Mouse (Mus musculus): ENCODE results near the gene Pmf1. TPM values are rescaled to one million over a fixed set of nuclear protein-coding genes. Genes with fewer than 3 reads are reported as not detected.

Gene Pmf1
- polyA plus RNA-seq (2014; fragmentation: Nextera tagmentation; extraction: Ambion mirVana): 24.9 and 28.3 TPM in 2 replicates

DNA sequence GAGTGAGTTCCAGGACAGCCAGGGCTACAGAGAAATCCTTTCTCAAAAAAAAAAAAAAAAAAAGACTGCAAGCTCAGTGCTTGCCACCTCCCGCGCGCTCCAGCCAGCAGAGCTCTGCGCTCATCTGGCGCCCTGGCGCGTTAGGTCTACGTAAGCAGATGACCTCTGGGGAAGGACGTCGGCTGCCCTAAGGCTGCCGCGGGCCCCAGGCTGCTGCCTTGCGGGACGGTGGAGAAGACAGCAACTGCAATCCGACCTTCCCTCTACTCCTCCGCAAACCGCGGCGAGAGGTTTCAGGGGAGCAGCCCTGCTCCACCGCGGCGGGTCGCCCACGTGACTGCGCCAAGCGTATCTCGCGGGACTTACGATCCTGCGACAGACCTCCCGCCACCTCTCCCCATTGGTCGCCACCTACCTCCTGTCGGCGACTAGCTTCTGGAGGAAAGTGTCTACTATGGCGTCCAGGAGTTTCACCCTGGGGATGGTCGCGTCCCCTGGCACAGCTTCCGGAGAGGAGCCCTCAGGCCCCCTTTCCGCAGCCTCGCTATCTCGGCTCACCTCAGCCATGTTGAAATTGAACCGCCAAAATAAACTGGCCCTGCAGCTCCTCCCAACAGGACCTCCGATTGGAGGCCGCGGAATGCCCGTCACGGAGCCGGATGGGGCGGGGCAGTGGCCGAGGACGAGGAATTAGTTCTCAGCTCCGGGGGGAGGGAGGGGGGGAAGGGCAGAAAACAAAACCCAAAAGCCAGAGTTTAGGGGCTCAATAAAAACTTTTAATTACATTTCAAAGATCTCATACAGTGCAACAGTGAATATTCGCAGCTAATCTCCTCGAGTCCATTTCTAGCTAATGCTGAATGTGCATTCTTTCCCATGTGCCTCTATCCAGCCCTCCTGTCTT, at the start of gene Pmf1:
TSS of gene Pmf1 (minus strand) at position 591 of the 904 bp plus-strand sequence.
- WGBS: under 1% methylated on average over 54 of the region's 54 CpGs
- Histone ChIP-seq H3K36me3 (ENCODE audit: control insufficient read depth, insufficient read depth, low read length) (peaks cover 27% of the 10 kb centered on the region), H3K27me3 (ENCODE audit: control insufficient read depth, insufficient read depth, low read length) (no peaks in the 10 kb centered on the region), H3K4me3 (replicated peaks; ENCODE audit: low read depth, low read length) (peak within 1 kb of the TSS; percentile 57), H3K4me1 (ENCODE audit: control insufficient read depth, insufficient read depth, low read length) (peaks cover 14% of the 10 kb centered on the region; the same call in 1 of the 2 replicates), H3K4me2 (ENCODE audit: low read length) (peak within 1 kb of the TSS; percentile 72), H3K9me3 (ENCODE audit: control insufficient read depth, low read length) (no peaks in the 10 kb centered on the region), H3K27ac (replicated peaks; ENCODE audit: low read depth, low read length) (peak within 1 kb of the TSS; percentile 82), H3K9ac (replicated peaks; ENCODE audit: low read length) (peak within 1 kb of the TSS; percentile 68)
- DNase-seq (peak; percentile 92), ATAC-seq (ENCODE audit: low FRiP score, low TSS enrichment) (peak; percentile 91)

DNA sequence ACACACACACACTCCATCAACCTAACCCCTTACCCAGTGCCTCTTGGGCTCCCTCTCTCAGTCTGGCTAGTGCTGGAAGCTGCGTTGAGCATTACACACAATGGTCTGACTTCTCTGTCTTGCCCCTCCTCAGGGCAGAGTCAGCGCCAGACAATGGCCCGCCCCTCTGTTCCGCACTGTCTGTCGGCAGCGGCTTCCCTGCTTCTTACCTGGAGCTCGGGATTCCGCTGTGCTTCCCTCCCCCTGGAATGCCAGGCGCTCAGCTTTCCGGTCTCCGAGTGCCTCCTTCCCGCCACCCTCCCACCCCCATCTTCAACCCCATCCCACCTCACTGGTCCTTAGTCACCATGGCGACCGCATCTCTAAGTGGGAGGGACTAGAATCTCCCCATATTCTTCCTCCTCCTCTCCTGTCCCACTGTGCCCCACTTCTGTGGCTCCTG, 48.7 kb upstream of the Pmf1 start:
- DNase-seq (peak; percentile 82), ATAC-seq (ENCODE audit: low FRiP score, low TSS enrichment) (peak; percentile 80)
- WGBS: under 1% methylated on average over 14 of the region's 14 CpGs
- peak overlapping the region; percentile 67 for H3K9ac ChIP-seq (replicated peaks; ENCODE audit: low read length)
- peak overlapping the region; percentile 89 for H3K4me2 ChIP-seq (ENCODE audit: low read length)
- no peaks in the 10 kb centered on the region for H3K27me3 ChIP-seq (ENCODE audit: control insufficient read depth, insufficient read depth, low read length)
- H3K4me3 ChIP-seq (replicated peaks; ENCODE audit: low read depth, low read length): peak overlapping the region; percentile 41
- 0 out of 2 replicates have a peak, but pooled peaks cover 4% of the 10 kb centered on the region for H3K36me3 ChIP-seq (ENCODE audit: control insufficient read depth, insufficient read depth, low read length)
- H3K9me3 ChIP-seq (ENCODE audit: control insufficient read depth, low read length): no peaks in the 10 kb centered on the region
- H3K27ac ChIP-seq (replicated peaks; ENCODE audit: low read depth, low read length): peak overlapping the region; percentile 85
- H3K4me1 ChIP-seq (ENCODE audit: control insufficient read depth, insufficient read depth, low read length): peaks cover 25% of the 10 kb centered on the region

DNA sequence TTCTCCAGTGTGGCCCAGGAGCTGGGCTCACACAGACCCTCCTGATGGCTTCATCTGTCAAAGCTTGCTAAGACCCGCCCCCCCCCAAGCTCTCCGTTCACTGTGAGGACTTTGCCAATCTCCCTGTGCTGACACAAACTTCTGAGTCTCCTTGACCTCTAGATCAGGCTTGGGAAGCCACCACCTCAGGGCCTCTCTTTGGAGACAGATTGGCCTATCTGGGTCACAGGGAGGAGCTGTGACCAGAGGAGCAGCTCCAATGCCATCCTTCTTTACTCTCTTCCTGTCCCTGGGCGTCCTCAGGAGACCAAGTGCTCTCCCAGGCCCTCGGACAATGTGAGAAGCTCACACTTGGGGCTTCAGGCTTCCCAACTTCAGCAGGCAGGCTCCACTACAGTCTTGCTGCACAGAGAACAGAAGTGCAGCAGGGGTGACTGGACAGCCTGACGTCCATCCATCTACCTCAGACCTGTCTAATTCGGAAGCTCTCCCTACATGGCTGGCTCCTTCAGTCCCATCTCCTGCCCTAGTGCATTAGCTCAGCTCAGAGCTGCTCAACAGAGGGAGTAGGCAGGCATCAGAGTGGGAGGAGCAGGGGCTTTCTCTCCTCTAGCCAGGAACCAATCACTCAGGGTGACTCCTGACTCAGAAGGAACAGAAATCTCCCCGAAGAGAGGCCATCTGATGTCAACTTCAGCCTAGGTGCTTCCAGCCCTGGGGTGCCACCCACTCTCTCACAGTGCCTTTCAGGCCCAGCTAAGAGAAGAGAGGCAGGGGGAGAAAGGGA, 46.8 kb upstream of the Pmf1 start:
- no peak for ATAC-seq (ENCODE audit: low FRiP score, low TSS enrichment)
- Histone ChIP-seq H3K36me3 (ENCODE audit: control insufficient read depth, insufficient read depth, low read length) (peaks cover 18% of the 10 kb centered on the region), H3K4me3 (replicated peaks; ENCODE audit: low read depth, low read length) (peak overlapping the region; percentile 41), H3K27me3 (ENCODE audit: control insufficient read depth, insufficient read depth, low read length) (no peaks in the 10 kb centered on the region), H3K27ac (replicated peaks; ENCODE audit: low read depth, low read length) (0 out of 2 replicates have a peak overlapping the region, but pooled peaks have one; percentile 85), H3K4me1 (ENCODE audit: control insufficient read depth, insufficient read depth, low read length) (peaks cover 25% of the 10 kb centered on the region), H3K9ac (replicated peaks; ENCODE audit: low read length) (peak overlapping the region; percentile 67), H3K4me2 (ENCODE audit: low read length) (peak overlapping the region; percentile 89), H3K9me3 (ENCODE audit: control insufficient read depth, low read length) (no peaks in the 10 kb centered on the region)
- peak; percentile 33 for DNase-seq
- 70% methylated on average over 7 of the region's 7 CpGs for WGBS

DNA sequence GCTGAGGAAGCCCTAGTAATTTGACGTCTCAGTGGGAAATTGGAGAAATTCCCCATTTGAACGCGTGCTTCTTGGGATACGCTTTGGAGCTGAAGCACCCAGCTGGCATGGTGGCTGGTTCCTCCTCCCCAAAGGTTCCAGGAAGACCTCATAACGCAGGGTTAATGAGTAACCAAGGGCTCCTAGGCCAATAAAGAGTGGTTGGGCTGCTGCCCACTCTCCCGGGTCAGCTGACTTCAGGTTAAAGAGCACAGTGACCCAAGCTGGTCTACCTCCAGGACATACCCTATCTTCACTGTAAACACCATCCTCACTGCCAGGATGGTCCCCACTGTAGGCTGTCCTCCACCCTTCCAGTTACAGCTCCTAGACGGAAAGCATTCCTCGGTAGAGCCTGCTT, 46.2 kb upstream of the Pmf1 start:
- no peak for ATAC-seq (ENCODE audit: low FRiP score, low TSS enrichment)
- Histone ChIP-seq H3K36me3 (ENCODE audit: control insufficient read depth, insufficient read depth, low read length) (peaks cover 25% of the 10 kb centered on the region), H3K9ac (replicated peaks; ENCODE audit: low read length) (no peak overlapping the region), H3K4me2 (ENCODE audit: low read length) (peak overlapping the region; percentile 89; the same call in 1 of the 2 replicates), H3K4me3 (replicated peaks; ENCODE audit: low read depth, low read length) (no peak overlapping the region), H3K27ac (replicated peaks; ENCODE audit: low read depth, low read length) (no peak overlapping the region), H3K4me1 (ENCODE audit: control insufficient read depth, insufficient read depth, low read length) (peaks cover 25% of the 10 kb centered on the region), H3K27me3 (ENCODE audit: control insufficient read depth, insufficient read depth, low read length) (no peaks in the 10 kb centered on the region), H3K9me3 (ENCODE audit: control insufficient read depth, low read length) (no peaks in the 10 kb centered on the region)
- WGBS: 95% methylated on average over 8 of the region's 8 CpGs
- no peak for DNase-seq

DNA sequence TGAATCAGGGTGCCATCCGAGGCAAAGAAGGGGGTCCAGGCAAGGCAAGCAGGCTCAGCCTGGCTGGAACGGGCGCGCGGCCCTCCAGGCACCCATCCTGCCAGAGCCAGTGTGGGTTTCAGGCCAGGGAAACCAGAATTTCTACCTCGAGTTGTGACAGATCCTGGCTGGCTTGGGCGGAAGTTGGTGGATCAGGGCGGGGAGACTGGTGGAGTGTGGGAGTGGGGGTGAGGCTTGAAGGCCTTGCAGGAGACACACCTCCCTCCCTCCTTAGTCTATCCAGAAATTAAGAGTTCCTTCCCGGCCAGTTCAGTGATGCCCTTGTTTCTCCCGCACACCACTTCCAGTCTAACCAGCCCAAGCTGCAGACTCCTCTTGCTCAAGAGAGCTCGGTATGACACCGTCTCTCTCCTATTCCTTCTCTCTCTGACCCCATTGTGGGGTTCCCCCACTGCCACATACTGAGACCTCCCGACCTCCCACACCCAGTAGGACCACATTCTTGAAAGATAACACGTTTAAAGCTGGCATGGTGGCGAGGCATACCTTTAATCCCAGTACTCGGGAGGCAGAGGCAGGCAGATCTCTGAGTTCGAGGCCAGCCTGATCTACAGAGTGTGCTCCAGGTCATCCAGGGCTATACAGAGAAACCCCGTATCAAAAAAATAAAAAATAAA, 45.6 kb upstream of the Pmf1 start:
- no peaks in the 10 kb centered on the region for H3K9me3 ChIP-seq (ENCODE audit: control insufficient read depth, low read length)
- H3K4me2 ChIP-seq (ENCODE audit: low read length): no peak overlapping the region
- H3K27me3 ChIP-seq (ENCODE audit: control insufficient read depth, insufficient read depth, low read length): no peaks in the 10 kb centered on the region
- no peak overlapping the region for H3K27ac ChIP-seq (replicated peaks; ENCODE audit: low read depth, low read length)
- H3K4me3 ChIP-seq (replicated peaks; ENCODE audit: low read depth, low read length): no peak overlapping the region
- H3K9ac ChIP-seq (replicated peaks; ENCODE audit: low read length): no peak overlapping the region; the same call in 1 of the 2 replicates
- ATAC-seq (ENCODE audit: low FRiP score, low TSS enrichment): no peak
- WGBS: 82% methylated on average over 18 of the region's 18 CpGs
- peaks cover 26% of the 10 kb centered on the region for H3K36me3 ChIP-seq (ENCODE audit: control insufficient read depth, insufficient read depth, low read length)
- peaks cover 25% of the 10 kb centered on the region for H3K4me1 ChIP-seq (ENCODE audit: control insufficient read depth, insufficient read depth, low read length)
- DNase-seq: no peak

DNA sequence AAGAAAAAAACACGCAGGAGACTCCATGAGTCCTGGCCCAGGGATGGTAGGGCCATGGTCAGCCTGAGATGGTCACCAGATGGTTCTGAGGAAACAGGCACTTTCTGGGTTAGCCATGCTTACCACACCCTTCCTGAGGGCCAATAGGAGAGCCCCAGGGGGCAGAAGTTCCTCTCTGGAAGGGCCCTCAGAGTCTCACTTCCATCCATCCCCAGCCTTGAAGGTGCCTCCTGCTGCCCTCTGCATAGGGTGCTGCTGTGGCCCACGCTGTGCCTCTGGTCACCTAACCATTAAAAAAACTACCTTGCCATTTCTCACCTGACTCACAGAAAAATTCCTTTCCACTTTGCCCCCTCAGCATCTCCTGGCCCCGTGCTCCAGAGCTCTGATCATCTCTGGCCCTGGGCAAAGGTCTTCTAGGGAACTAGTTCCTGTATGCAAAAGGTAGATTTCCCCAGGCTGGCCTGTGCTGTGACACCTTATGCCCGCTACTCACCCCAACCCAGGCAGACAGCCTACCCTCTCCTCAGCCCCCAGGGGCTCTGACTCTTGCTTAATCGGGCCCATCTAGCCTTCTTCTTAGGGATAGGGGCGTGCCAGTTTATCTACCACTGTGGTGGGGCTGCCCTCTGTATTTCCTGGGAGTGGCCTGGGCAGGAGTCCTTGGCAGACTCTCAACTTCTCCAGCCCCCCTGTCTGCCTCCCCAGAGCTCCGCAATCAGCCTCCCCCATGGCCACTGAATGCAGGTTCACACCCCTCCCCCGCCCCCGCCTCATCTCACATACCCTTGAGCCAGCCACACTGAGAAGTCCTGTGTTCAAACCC, 44.8 kb upstream of the Pmf1 start:
- Histone ChIP-seq H3K36me3 (ENCODE audit: control insufficient read depth, insufficient read depth, low read length) (peaks cover 32% of the 10 kb centered on the region), H3K9ac (replicated peaks; ENCODE audit: low read length) (no peak overlapping the region; the same call in 1 of the 2 replicates), H3K9me3 (ENCODE audit: control insufficient read depth, low read length) (no peaks in the 10 kb centered on the region), H3K4me3 (replicated peaks; ENCODE audit: low read depth, low read length) (no peak overlapping the region), H3K27ac (replicated peaks; ENCODE audit: low read depth, low read length) (no peak overlapping the region), H3K4me1 (ENCODE audit: control insufficient read depth, insufficient read depth, low read length) (peaks cover 25% of the 10 kb centered on the region), H3K27me3 (ENCODE audit: control insufficient read depth, insufficient read depth, low read length) (no peaks in the 10 kb centered on the region), H3K4me2 (ENCODE audit: low read length) (no peak overlapping the region)
- DNase-seq (no peak), ATAC-seq (ENCODE audit: low FRiP score, low TSS enrichment) (no peak)
- 66% methylated on average over 9 of the region's 9 CpGs for WGBS

DNA sequence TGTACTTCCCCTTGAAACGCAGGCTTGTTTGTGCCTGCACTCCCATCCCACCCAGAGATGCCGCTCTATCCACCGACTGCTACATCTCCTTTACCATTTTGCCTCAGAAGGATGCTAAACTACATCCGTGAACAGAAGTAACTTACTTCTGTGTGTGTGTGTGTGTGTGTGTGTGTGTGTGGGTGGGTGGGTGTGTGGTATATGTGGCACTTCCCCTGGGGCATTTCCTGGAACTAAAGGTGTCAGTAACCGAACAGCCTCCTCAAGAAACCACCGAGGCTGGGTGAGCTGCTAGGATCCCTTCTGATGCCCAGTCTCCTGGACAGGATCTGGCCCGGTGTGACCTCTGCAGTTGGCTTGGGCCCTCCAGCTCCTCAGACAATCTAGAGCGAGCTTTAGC, 43.9 kb upstream of the Pmf1 start:
- H3K36me3 ChIP-seq (ENCODE audit: control insufficient read depth, insufficient read depth, low read length): peaks cover 41% of the 10 kb centered on the region

More for the DNA sequence above, 43.9 kb upstream of the Pmf1 start:
- H3K4me2 ChIP-seq (ENCODE audit: low read length): no peak overlapping the region
- 85% methylated on average over 8 of the region's 8 CpGs for WGBS
- ATAC-seq (ENCODE audit: low FRiP score, low TSS enrichment) (no peak), DNase-seq (no peak)
- H3K27me3 ChIP-seq (ENCODE audit: control insufficient read depth, insufficient read depth, low read length): no peaks in the 10 kb centered on the region
- H3K9ac ChIP-seq (replicated peaks; ENCODE audit: low read length): no peak overlapping the region
- H3K9me3 ChIP-seq (ENCODE audit: control insufficient read depth, low read length): no peaks in the 10 kb centered on the region
- no peak overlapping the region for H3K4me3 ChIP-seq (replicated peaks; ENCODE audit: low read depth, low read length)
- peaks cover 22% of the 10 kb centered on the region for H3K4me1 ChIP-seq (ENCODE audit: control insufficient read depth, insufficient read depth, low read length)
- H3K27ac ChIP-seq (replicated peaks; ENCODE audit: low read depth, low read length): no peak overlapping the region

All from midbrain, embryonic 14.5 days (tissue).